Mouse (Mus musculus) lung, embryonic 16.5 days (tissue): ENCODE results near the gene Sh3pxd2a. TPM values are rescaled to one million over a fixed set of nuclear protein-coding genes. Genes with fewer than 3 reads are reported as not detected.

Source experiments
- ATAC-seq: fragments of 200-750 bp; cut with Nextera tagmentation; 2 replicates; pipeline ENCODE4 v1.8.0; 2017; ENCODE audit warnings: low read depth, mild to moderate bottlenecking, moderate library complexity
- H3K27ac ChIP-seq: fragments of 300-500 bp; sonication (generic); 2 replicates; pipeline ENCODE4 v1.5.1; 2014; ENCODE audit warnings: mild to moderate bottlenecking, control low read depth, low read length
- H3K27me3 ChIP-seq: fragments of 300-500 bp; sonication (generic); 2 replicates; pipeline ENCODE4 v1.6.1; 2014; ENCODE audit warnings: low read depth, low read length, mixed read lengths; ENCODE audit not compliant: control insufficient read depth, insufficient read depth
- H3K36me3 ChIP-seq: fragments of 300-500 bp; sonication (generic); 2 replicates; pipeline ENCODE4 v1.6.1; 2014; ENCODE audit warnings: low read length; ENCODE audit not compliant: control insufficient read depth, insufficient read depth
- H3K4me1 ChIP-seq: fragments of 300-500 bp; sonication (generic); replicated peaks from 2 replicates; pipeline ENCODE4 v1.6.1; 2014; ENCODE audit warnings: low read length, mixed read lengths; ENCODE audit not compliant: control insufficient read depth, insufficient read depth
- H3K4me2 ChIP-seq: fragments of 300-500 bp; sonication (generic); 2 replicates; pipeline ENCODE4 v1.6.1; 2014; ENCODE audit warnings: low read depth, low read length, control low read depth
- H3K4me3 ChIP-seq: fragments of 300-500 bp; sonication (generic); 2 replicates; pipeline ENCODE4 v1.5.1; 2014; ENCODE audit warnings: mild to moderate bottlenecking, low read length, control low read depth
- H3K9ac ChIP-seq: fragments of 300-500 bp; sonication (generic); 2 replicates; pipeline ENCODE4 v1.6.1; 2014; ENCODE audit warnings: low read length, control low read depth
- H3K9me3 ChIP-seq: fragments of 300-500 bp; sonication (generic); 2 replicates; pipeline ENCODE4 v1.6.1; 2016; ENCODE audit warnings: low read length; ENCODE audit not compliant: control insufficient read depth
- WGBS: fragments of 180-500 bp; shearing (Covaris S2); extraction: QIAGEN DNeasy Blood & Tissue Kit; methylation state at CpG from one replicate; pipeline ENCODE4 v1.1.7; 2014; 5-methylcytosine and 5-hydroxymethylcytosine counted together
- polyA plus RNA-seq: library from polyadenylated mRNA; unstranded; fragments of >200 nt; fragmentation: Nextera tagmentation; extraction: Ambion mirVana; gene quantifications from 2 replicates; pipeline ENCODE4 v1.2.1, GENCODE M21; 2015

Sh3pxd2a gene
- polyA plus RNA-seq, 1 experiment from 2014 or later, result 6.1 TPM

- Histone ChIP-seq H3K9me3 (no peaks in the 10 kb centered on the region), H3K4me1 (peaks cover 37% of the 10 kb centered on the region), H3K27ac (no peak overlapping the region), H3K36me3 (no peaks in the 10 kb centered on the region), H3K9ac (peak overlapping the region; percentile 39; the same call in 1 of the 2 replicates), H3K4me2 (no peak overlapping the region), H3K4me3 (no peak overlapping the region), H3K27me3 (no peaks in the 10 kb centered on the region)
- 14% methylated on average over 11 of the region's 11 CpGs for WGBS
- ATAC-seq, result peak; percentile 55
Measured at GRCm38 (mm10) chr19:47327896-47328882, 136.0 kb downstream of the Sh3pxd2a start.

DNA sequence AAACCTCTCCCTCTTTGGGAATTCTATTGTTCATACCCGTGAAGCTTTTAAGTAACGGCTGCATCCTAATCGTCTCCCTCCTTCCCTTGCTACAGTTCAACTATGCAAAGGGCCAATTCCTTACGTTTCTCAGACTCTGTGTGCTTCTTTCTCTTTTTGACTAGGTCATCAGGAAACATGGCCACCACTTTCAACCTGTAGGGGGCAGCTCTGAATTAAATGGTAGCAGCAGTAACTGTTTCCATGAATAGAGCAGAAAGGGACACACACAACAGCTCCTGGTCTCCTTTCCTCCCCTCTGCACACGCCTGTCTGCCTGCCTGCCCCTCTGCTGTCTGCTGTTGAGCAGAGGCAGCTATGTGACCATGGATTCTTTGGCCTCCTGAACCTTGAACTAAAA lies 138.3 kb downstream of the Sh3pxd2a start:
- Histone ChIP-seq H3K9ac (no peak overlapping the region), H3K27ac (peak overlapping the region; percentile 5; the same call in 1 of the 2 replicates), H3K4me3 (no peak overlapping the region), H3K4me2 (no peak overlapping the region), H3K27me3 (no peaks in the 10 kb centered on the region), H3K9me3 (no peaks in the 10 kb centered on the region), H3K4me1 (peaks cover 55% of the 10 kb centered on the region), H3K36me3 (no peaks in the 10 kb centered on the region)
- ATAC-seq, result no peak
- WGBS, result 52% methylated on average over 5 of the region's 5 CpGs

DNA sequence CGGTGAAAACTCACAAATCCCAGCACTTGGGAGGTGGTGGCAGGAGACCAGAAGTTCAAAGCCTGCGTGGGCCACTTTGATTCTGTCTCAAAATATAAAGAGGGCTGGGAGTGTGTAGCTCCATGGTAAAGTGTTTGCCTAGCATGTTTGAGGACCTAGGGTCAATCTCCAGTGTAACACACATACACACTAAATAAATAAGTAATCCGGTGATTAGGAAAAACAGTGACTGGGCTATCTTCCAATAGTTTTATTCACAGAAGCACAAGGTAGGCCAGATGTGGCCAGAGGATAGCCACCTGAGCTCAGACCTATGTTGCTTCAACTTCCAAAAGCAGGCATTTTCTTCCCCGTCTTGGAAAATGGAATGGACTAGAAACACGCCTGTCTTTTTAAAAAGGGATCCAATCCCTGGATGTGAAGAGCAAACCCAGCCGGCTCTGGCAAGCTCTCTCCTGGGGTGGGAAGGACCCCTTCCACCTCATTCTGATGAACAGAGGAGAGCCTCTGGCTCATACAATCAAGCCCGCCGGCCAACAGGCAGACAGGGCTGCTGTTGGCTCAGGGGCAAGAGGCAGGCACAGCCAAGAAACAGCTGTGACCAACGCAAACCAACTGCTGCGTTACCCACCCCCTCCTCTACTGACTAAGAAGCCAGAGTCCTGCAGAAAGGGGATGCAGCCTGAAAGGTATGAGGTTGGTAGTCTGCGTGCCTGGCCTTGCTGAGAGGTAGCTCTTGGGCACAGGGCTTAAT lies 140.9 kb downstream of the Sh3pxd2a start:
- Histone ChIP-seq H3K36me3 (no peaks in the 10 kb centered on the region), H3K4me3 (no peak overlapping the region), H3K4me2 (no peak overlapping the region), H3K9me3 (no peaks in the 10 kb centered on the region), H3K27me3 (no peaks in the 10 kb centered on the region), H3K27ac (peak overlapping the region; percentile 69), H3K9ac (no peak overlapping the region), H3K4me1 (peaks cover 60% of the 10 kb centered on the region)
- WGBS, result 25% methylated on average over 11 of the region's 11 CpGs
- peak; percentile 61 for ATAC-seq

DNA sequence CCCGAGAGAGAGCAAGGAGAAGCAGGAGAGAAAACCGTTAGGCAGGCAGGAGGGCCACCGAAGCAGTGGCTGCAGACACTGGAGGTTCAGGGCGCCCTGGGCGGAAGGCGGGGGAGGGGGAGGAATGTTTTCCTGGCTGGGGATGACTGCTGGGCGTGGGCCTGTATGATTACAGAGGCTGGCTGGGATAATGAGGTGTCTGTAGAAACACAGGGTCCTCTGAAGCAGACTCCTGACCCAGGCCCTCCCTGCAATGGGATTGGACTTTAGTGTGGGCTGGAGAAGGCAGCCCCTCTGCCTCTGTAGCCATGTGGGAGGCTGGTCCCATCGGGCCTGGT lies 143.9 kb downstream of the Sh3pxd2a start:
- ATAC-seq, result peak; percentile 86
- Histone ChIP-seq H3K36me3 (no peaks in the 10 kb centered on the region), H3K4me2 (peak overlapping the region; percentile 56), H3K4me1 (peaks cover 69% of the 10 kb centered on the region), H3K9me3 (no peaks in the 10 kb centered on the region), H3K27ac (peak overlapping the region; percentile 88), H3K4me3 (peak overlapping the region; percentile 52), H3K27me3 (no peaks in the 10 kb centered on the region), H3K9ac (peak overlapping the region; percentile 62)
- 15% methylated on average over 8 of the region's 8 CpGs for WGBS

- peaks cover 75% of the 10 kb centered on the region for H3K4me1 ChIP-seq
- H3K27ac ChIP-seq, result peak overlapping the region; percentile 88
- peak overlapping the region; percentile 56 for H3K4me2 ChIP-seq
- 43% methylated on average over 10 of the region's 10 CpGs for WGBS
- H3K9ac ChIP-seq, result peak overlapping the region; percentile 62
- ATAC-seq, result peak; percentile 25
- H3K27me3 ChIP-seq, result no peaks in the 10 kb centered on the region
- no peaks in the 10 kb centered on the region for H3K9me3 ChIP-seq
- H3K36me3 ChIP-seq, result no peaks in the 10 kb centered on the region
- H3K4me3 ChIP-seq, result peak overlapping the region; percentile 52
Measured at GRCm38 (mm10) chr19:47319521-47320330, 144.5 kb downstream of the Sh3pxd2a start.

DNA sequence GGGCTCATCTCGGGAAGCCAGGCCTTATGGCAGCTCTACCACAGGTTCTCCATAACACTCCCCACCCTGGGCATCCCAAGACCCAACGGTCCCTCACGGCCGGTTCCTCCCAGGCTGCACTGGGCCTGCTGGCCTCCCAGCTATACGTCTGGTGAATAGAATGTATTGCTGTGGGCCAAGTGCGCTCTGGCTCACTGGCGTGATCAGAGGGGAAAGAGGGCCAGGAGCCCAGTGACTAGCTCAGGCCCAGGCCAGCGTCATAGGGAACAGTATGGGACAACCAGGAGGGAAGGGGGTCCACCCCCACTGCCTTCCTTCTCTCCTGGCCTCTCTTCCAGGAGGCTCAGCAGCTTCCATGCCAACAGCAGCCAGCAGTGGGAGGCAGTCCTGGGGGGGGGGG lies 145.1 kb downstream of the Sh3pxd2a start:
- Histone ChIP-seq H3K4me3 (peak overlapping the region; percentile 52), H3K27ac (peak overlapping the region; percentile 88), H3K9ac (peak overlapping the region; percentile 62), H3K9me3 (no peaks in the 10 kb centered on the region), H3K27me3 (no peaks in the 10 kb centered on the region), H3K36me3 (no peaks in the 10 kb centered on the region), H3K4me2 (peak overlapping the region; percentile 56), H3K4me1 (peaks cover 79% of the 10 kb centered on the region)
- 68% methylated on average over 8 of the region's 8 CpGs for WGBS
- no peak for ATAC-seq

- Histone ChIP-seq H3K9me3 (no peaks in the 10 kb centered on the region), H3K9ac (peak overlapping the region; percentile 60), H3K36me3 (no peaks in the 10 kb centered on the region; the same call in 1 of the 2 replicates), H3K27ac (peak overlapping the region; percentile 88), H3K4me2 (peak overlapping the region; percentile 56), H3K27me3 (no peaks in the 10 kb centered on the region), H3K4me1 (peaks cover 83% of the 10 kb centered on the region), H3K4me3 (peak overlapping the region; percentile 52)
- WGBS, result 48% methylated on average over 15 of the region's 15 CpGs
- peak; percentile 26 for ATAC-seq
Measured at GRCm38 (mm10) chr19:47317063-47317938, 146.9 kb downstream of the Sh3pxd2a start.
